12 mouse cellular contexts compared by ENCODE assay signal in genomic region chr1:135593560-135594278, GRCm38 (mm10). TPM values are rescaled to one million over a fixed set of nuclear protein-coding genes. Genes with fewer than 3 reads are reported as not detected.
A peak's percentile ranks its signal among the peaks of the same experiment; 100 is the strongest.
DNase-seq lines count a peak whose midpoint lies in the region; ATAC-seq lines count a peak whose summit lies in the region.
"Had no signal": no experiment of that assay in that cellular context is flagged by ENCODE, and none has a peak within 500 bp of the region (broad histone marks: within the 10 kb centered on the region; RNA-seq: fewer than 3 reads in every experiment).

No protein-coding gene starts in this region.

- no peak overlapping the region for H3K4me2 ChIP-seq in midbrain, embryonic 14.5 days (ENCODE audit: low read length)
- H3K4me2 ChIP-seq: heart, embryonic 11.5 days; kidney, embryonic 15.5 days; liver, embryonic 13.5 days had no signal

- no peaks in the 10 kb centered on the region for H3K36me3 ChIP-seq in midbrain, embryonic 14.5 days (ENCODE audit: control insufficient read depth, insufficient read depth, low read length)
- no peaks in the 10 kb centered on the region for H3K36me3 ChIP-seq in midbrain, embryonic 10.5 days
- H3K36me3 ChIP-seq: kidney, embryonic 15.5 days; liver, embryonic 13.5 days had no signal

- no peak overlapping the region for H3K27ac ChIP-seq in midbrain, embryonic 14.5 days (replicated peaks; ENCODE audit: low read depth, low read length)
- H3K27ac ChIP-seq in midbrain, embryonic 10.5 days (replicated peaks): no peak overlapping the region
- H3K27ac ChIP-seq: kidney, embryonic 15.5 days; liver, embryonic 13.5 days had no signal

- H3K9me3 ChIP-seq in midbrain, embryonic 14.5 days (ENCODE audit: control insufficient read depth, low read length): no peaks in the 10 kb centered on the region
- H3K9me3 ChIP-seq in midbrain, embryonic 10.5 days (replicated peaks): no peaks in the 10 kb centered on the region
- H3K9me3 ChIP-seq: kidney, embryonic 15.5 days; liver, embryonic 13.5 days had no signal

- ATAC-seq in midbrain, embryonic 14.5 days (ENCODE audit: low FRiP score, low TSS enrichment): no peak

- peaks cover 2% of the 10 kb centered on the region; the same call in 1 of the 2 replicates for H3K4me1 ChIP-seq in midbrain, embryonic 14.5 days (ENCODE audit: control insufficient read depth, insufficient read depth, low read length)
- peaks cover 19% of the 10 kb centered on the region for H3K4me1 ChIP-seq in midbrain, embryonic 10.5 days
- H3K4me1 ChIP-seq: kidney, embryonic 15.5 days; liver, embryonic 13.5 days had no signal

- no peak overlapping the region for H3K4me3 ChIP-seq in midbrain, embryonic 14.5 days (replicated peaks; ENCODE audit: low read depth, low read length)
- no peak overlapping the region for H3K4me3 ChIP-seq in midbrain, embryonic 10.5 days
- H3K4me3 ChIP-seq: erythroblast, embryonic 14.5 days; kidney, embryonic 15.5 days; liver, embryonic 13.5 days had no signal

- WGBS in midbrain, embryonic 14.5 days: 74% methylated on average over 6 of the region's 6 CpGs
- WGBS in midbrain, embryonic 10.5 days: 86% methylated on average over 6 of the region's 6 CpGs

- no peaks in the 10 kb centered on the region for H3K27me3 ChIP-seq in midbrain, embryonic 14.5 days (ENCODE audit: control insufficient read depth, insufficient read depth, low read length)
- no peaks in the 10 kb centered on the region for H3K27me3 ChIP-seq in midbrain, embryonic 10.5 days (ENCODE audit: low read depth, poor library complexity, severe bottlenecking)
- H3K27me3 ChIP-seq: kidney, embryonic 15.5 days; liver, embryonic 13.5 days had no signal

- peak; percentile 64 for DNase-seq in gastrocnemius, adult 18-20 months (ENCODE audit: low spot score)
- no peak for DNase-seq in gastrocnemius, postnatal 4 days (ENCODE audit: low spot score in 2 of 2)
- peak; percentile 60 for DNase-seq in midbrain, embryonic 14.5 days
- DNase-seq in midbrain, embryonic 10.5 days (ENCODE audit: low spot score): no peak
- DNase-seq in gonadal fat pad, adult 2 months (ENCODE audit: low read depth): peak; percentile 16
- DNase-seq in skeletal muscle tissue, adult 2 months (ENCODE audit: low read depth, low spot score): peak; percentile 79
- no peak for DNase-seq in spleen, postnatal 10 days (ENCODE audit: low spot score in 2 of 2)
- DNase-seq in thymus, postnatal 14 days: no peak
- DNase-seq: liver, embryonic 13.5 days had no signal

- no peak overlapping the region for H3K9ac ChIP-seq in midbrain, embryonic 14.5 days (replicated peaks; ENCODE audit: low read length)
- H3K9ac ChIP-seq: kidney, embryonic 15.5 days; liver, embryonic 13.5 days had no signal

RNA-seq across cellular contexts. Expression of gene Nav1, which starts 13.4 kb away (rescaled TPM):
- total RNA-seq in gastrocnemius, adult 18-20 months (2021): 10 to 100 TPM in 1 of 2 experiments, 1 to 10 TPM in 1; 8.4 to 11.4 TPM
- total RNA-seq in gastrocnemius, postnatal 4 days (2021): 10 to 100 TPM; 33.0 to 36.0 TPM
- polyA plus RNA-seq in midbrain, embryonic 14.5 days (2014; fragmentation: Nextera tagmentation; extraction: Ambion mirVana): 48.2 and 56.3 TPM in 2 replicates
- 14.5 and 16.5 TPM in 2 replicates for polyA plus RNA-seq in midbrain, embryonic 10.5 days (2016; fragmentation: Nextera tagmentation; extraction: Ambion mirVana)
- polyA plus RNA-seq in gonadal fat pad, adult 2 months (2012; rRNA removed): 18.0 and 27.4 TPM in 2 replicates

Comparison
In these comparisons a context has a peak if more than half of its experiments do, and no peak if none do; other contexts are left out.
1. DNase-seq: peak in gastrocnemius, adult 18-20 months (single experiment), midbrain, embryonic 14.5 days (single experiment), gonadal fat pad, adult 2 months (single experiment) and skeletal muscle tissue, adult 2 months (single experiment); none in gastrocnemius, postnatal 4 days (0 of 2), midbrain, embryonic 10.5 days (single experiment), spleen, postnatal 10 days (0 of 2) and thymus, postnatal 14 days (single experiment).